Mouse (Mus musculus): Measurements from ENCODE around the gene Galnt7. TPM values are rescaled to one million over a fixed set of nuclear protein-coding genes. Genes with fewer than 3 reads are reported as not detected.

The Galnt7 gene
- total RNA-seq, 4 experiments from 2014 or later: 11.1 to 12.9 (median 12.0) TPM

DNA sequence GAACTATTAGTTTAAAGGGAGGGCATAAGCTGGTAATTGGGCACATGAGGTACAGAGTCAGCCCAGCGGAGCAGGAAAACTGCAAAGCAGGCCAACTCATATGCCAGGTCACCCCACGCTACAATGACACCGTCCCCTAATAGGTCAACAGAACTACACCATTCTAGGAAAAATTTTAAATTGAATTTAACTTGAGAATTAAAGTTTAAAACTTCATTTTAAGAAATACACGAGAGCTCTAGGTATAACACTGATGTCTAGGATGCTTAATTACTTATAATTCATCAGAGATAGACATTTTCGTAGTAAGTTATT, 67.7 kb downstream of the Galnt7 start:
- no peak for DNase-seq (ENCODE audit: low spot score in 2 of 2)

DNA sequence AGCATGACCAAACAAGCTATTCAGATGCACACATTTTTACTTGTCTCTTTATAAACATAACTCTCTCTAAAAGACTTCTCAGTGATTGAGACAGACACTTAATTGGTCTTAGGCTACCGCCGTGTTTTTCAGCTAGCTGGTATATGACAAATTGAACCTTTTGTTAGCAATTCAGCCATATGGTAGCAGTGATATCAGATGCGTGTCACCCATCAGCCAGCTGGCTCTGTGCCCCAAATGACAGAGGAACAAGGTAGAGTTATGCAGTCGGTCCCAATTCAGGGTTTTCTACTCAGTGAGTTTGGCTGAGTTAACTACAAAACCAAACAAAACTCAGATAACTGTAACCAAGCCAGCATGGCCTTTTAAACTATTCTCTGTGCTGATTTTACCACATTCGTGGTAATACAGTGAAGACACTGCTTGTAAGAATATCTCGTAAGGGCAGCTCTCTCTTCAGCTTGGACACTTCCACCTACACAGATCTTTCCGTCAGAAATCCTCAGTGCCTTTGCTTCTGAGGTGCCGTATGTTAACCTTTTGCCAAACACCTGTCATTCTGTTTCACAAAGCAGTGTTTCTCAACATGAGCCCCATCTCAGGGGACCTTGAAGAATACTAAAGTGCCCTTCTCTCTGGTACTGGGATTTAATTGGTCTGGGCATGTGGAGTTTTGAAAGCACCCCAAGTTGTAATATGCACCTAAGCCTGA, 68.3 kb downstream of the Galnt7 start:
- peak; percentile 54 to 55 for DNase-seq (ENCODE audit: low spot score in 2 of 2)

DNA sequence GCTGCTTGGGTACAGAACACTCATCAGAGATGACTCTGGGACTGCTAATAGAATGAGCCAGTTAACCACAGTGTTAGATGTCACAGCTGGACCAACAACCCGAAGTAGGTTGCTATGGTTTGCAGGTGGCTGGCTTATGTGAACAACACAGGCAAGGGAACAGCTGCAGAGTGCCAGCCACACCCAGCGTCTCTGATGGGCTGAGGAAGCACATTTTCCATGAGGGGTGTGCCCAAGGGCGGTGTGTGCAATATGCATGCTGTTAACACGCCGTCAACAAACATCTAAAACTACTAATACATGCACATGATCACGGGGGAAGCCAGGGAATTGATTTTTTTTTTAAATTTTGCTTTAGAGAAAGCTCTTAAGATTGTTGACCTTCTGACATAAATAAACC, 73.0 kb downstream of the Galnt7 start:
- DNase-seq (ENCODE audit: low spot score in 2 of 2): no peak

DNA sequence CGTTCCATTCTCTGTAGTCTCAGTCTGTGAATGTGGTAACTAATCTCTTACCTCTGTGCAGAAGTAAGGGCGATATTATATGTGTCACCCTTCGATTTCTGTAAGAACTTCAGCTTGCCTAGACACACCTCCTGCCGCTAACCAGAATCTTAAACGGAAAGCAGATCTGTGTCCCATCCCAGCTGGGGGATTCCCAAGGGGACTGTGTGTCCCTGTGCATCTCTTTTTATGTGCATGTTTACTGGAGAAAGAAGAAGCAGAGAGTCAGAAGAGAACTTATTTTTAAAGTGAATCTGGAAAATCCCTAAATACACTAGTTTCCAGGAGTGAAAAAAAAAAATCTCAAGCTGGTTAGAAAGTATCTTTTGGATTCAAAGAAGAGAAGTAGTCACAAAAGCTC, 75.5 kb downstream of the Galnt7 start:
- no peak for DNase-seq (ENCODE audit: low spot score in 2 of 2)

DNA sequence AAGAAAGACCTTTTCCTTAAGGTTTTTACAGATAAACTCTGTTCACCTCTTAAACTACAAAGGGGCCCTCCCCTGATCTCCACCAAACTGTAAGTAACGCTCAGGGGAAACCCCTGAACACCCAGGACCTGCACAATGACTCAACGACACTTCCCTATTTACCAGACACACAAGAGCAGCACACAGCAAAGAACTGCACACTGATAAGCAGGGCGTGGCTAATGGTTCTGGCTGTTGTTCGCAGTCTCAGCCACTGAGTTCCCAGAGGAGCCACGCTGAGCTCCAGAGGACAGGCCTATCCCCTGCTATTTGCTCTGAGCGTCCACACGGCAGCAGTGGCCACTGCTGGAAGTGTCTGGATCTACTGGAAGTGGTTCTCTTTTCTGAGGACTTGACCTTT, 76.6 kb downstream of the Galnt7 start:
- DNase-seq (ENCODE audit: low spot score in 2 of 2): no peak

DNA sequence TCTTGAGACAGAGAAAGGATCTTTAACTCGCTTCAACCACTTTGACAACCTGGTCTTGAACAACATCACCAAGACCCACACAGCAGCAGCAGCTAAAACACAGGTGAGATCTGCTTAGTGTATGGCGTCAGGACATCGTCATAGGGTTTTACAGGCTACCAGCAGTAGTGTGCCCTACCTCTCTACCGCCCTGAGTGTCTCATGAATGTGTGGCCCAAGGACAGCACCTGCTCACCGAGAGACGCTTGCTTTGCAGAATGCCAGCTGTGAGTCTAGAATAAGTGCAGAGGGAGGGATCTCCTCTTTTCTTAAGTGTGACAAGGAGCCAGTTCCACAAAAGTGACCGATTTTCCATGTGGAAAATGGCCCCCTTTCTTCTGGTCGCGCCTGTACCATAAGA, 77.5 kb downstream of the Galnt7 start:
- DNase-seq (ENCODE audit: low spot score in 2 of 2): no peak

DNA sequence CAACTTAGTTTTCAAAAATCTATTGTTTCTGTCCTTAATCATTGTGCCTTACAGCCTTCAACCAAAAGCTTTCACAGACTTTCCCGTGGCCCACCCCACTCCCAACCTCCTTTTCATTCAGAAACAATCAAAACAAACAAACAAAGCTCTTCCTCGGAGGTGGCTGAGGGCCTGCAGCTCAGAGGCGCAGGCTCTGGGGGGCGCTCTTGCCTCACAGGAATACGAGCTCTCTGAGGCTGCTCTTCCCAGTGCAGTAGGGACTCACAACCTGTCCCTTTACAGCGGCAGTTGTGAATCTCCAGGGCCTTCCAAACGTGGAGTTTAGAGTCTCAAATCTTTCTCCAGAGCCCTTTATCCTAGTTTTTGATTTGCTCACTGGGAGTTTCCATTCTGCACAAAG, 78.4 kb downstream of the Galnt7 start:
- DNase-seq (ENCODE audit: low spot score in 2 of 2): peak; percentile 41 to 72

DNA sequence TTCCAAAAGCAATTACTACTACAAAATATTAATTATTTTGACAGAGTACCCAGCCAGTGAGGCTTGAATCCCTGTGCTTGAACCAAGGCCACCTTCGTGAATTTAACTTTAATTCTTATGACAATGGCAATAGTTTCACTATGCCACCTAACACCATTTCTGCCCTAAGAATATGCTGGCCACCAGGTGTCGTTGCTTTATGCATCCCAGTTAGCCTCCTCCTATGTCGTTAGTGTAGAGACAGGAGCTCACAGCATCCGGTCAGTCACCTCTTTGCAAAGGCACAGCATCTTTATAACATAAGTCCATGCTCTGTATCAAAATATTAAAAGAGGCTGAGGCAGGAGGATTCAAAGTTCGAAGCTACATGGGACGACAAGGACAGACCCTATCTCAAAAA, 79.0 kb downstream of the Galnt7 start:
- no peak for DNase-seq (ENCODE audit: low spot score in 2 of 2)

DNA sequence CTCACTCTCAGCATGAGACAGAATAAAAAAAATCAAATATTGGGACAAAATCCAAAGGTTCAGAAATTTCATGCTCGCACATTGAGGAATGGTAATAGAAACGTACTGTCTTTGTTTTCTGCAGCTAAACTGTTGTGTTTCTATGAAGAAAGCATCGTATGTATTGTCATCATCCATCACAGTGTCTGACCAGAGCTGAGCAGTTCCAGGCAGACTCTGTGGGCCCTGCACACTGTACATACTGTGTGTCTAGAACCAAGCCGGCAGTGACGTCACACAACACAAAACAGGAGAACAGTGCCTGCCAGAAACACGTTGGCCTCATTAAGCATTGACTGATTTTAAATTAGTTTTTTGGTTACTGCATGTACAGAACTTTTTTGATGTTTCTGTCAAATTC, 82.9 kb downstream of the Galnt7 start:
- DNase-seq (ENCODE audit: low spot score in 2 of 2): no peak

DNA sequence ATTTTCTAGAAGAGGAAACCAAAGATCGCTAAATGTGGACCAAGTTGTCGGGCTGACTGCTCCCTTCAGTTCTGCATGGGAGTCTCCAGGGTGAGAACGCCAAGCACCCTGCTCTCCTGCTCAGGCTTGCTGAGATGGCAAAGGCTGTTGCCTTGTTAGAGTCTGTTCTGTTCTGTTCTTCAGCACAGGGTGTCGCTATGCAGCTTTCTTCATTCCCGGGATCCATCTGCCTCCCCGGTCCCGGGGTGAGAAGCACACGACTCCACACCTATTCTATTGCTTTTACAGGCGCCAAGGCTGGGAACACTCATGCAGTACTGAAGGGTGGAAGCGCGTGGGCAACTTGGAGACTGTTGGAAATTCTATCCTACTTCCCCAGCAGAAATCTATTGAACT, 83.4 kb downstream of the Galnt7 start:
- no peak for DNase-seq (ENCODE audit: low spot score in 2 of 2)

DNA sequence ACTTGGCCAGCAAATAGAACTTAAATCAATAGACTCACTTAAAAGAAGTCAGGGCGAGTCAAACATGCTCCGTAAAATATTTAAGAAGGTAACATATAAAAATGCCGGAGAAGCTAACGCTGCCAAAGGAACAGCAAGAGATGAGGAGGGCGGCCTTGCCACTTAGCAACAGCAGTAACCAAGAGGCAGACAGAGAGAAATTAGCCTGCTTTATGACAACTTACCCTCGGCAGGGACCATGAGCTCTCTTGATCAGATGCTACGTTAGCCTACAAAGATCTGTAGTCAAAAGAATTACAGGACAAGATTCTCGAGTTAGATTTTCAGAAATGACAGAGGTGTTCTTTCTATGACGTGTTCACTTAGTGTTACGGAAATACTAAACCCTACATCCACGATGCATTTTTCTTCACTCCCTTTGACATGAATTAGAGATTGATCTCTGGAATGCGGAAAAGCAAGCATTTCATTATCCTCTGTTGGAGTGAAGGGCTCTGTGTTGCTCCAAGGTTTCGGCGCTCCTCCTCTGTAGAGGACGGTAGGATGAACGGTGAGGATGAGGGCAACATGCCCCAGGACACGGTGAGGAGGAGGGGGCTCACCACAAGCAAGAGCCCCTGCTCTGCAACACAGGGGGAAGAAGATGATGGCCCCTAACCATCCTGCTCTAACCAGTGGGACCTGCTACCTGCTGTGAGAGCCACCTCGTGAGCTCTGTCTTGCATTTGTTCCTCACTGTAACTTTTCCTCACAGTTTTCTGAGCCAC, 84.0 kb downstream of the Galnt7 start:
- DNase-seq (ENCODE audit: low spot score in 2 of 2): no peak

DNA sequence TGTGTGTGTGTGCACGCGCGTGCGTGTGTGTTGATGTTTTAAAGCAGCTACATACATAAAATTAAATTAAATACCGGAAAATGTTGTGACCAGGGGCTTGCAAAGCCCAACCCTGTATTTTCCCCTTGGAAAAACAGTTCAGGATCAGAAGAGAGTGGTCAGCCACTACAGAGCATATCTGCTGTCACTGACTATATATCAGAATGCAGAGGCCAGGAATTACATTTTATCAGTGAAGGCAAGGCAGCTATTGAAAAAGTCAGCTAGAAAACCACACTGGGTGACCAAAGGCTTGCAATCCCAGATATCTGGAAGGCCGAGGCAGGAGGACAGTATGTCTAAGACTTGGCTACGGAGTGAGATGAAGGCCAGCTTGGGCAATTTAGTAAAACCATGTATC, 84.8 kb downstream of the Galnt7 start:
- no peak for DNase-seq (ENCODE audit: low spot score in 2 of 2)

DNA sequence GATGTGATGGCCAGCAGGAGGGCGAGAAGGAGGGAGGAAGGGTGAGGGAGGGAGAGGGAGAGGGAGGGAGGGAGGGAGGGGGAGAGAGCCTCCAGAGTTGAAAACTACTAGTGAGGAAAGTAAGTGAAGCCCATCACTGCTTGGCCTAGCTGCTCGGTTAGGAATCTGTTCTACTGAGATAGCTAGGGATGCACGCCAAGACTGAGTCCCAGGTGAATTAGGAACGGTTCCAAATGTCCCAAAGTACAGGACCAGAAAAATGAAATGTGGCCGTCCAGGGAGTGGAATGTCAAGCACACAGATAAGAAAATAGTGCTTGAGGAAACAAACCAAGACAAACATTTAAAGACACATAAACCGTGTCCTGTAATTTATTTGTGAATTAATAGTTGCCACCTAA, 87.8 kb downstream of the Galnt7 start:
- DNase-seq (ENCODE audit: low spot score in 2 of 2): no peak

DNA sequence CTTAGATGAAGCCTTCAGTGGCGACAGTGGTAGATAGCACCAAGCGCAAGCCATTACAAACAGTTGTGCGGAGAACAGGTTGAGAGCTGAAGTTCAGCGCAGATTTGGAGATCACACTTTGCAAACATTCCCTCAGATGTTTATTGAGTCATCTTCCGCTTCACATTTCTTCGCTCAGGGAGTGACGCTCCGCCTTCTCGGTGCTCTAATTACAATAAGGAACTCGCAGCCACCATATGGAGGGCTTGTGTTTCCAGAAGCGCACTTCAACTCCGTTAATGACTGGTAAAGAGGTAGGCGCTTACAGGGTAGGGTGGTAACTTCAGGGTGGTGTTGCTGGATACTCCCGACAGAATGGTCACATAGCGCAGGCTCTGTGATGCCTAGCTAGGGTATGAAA, 89.1 kb downstream of the Galnt7 start:
- DNase-seq (ENCODE audit: low spot score in 2 of 2): peak; percentile 41 to 42

DNA sequence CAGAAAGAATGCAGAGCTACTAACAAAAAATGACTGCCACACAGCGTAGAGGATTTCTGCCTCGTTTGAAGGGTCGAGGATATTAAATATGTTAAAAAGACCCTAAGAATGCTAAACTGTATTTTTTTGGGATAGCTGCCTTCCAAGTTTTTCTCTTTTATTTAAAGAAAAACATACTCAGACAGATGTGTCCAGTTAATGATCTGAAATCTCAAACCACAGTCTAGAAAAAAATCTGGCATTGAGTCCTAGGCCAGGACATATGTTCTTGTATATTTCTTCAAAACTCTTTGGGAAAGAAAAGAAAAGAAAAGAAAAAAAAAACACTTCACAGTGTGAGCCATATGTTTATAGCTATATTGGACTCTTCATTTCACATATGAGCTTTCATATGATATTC, 90.1 kb downstream of the Galnt7 start:
- DNase-seq (ENCODE audit: low spot score in 2 of 2): no peak

DNA sequence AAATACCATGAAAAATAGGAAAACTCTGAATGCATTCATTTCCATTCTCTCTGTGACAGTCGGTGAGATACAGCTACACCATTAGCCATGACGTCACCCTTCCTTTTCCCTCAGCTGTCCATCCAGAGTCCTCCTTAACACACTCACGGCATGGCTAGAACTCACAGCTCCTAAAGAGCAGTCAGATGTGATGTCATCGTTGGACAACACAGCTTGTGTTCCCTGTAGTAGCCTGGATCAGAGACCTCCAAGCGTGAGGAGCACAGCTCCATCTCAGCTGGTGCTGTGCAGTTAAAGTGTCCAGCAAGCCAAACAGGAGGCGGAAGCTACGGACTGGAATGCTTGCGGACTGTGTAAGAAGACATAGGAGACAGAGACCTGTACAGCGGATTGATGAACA, 91.9 kb downstream of the Galnt7 start:
- DNase-seq (ENCODE audit: low spot score in 2 of 2): no peak

DNA sequence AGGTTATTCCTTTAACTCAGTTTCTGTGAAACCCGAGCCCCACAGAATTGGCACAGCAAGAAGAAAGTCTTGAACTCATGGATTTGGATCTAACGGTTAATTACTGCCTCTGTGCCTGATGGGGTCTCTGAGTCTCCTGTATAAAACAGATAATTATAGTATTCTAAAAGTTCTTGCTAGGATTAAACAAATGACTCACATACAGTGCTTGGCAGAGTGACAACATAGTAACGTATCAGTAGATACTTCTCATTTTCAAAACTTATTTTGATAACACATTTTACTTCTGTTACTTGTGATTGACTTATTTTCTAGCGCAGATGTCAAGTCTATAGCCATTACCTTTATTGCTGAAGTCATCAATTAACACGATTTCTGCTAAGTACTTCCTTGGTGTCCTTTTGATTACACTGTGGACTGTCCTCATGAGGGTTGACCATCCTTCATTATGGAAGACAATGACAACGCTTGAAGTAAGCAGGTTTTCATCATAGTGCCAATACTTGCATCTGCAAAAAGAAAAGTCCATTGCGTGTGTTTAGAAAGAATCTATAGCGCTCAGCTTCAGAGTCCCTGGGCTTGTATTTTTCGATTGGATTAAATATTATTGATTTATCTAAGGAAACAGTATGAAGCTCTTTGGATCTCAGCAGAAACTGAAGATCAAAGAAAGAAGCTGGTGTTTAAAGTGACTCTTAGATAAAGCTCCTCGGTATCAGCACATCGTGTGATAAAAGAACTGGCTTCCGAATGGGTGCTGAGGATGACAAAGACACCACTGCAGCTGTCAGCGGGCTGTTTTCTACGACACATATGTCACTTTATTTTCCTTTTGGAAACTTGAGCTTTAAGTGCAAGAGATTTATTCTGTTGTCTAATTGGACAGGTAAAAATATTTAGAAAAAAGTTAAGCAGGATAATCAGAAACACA, 100.5 kb downstream of the Galnt7 start:
- no peak for DNase-seq (ENCODE audit: low spot score in 2 of 2)

DNA sequence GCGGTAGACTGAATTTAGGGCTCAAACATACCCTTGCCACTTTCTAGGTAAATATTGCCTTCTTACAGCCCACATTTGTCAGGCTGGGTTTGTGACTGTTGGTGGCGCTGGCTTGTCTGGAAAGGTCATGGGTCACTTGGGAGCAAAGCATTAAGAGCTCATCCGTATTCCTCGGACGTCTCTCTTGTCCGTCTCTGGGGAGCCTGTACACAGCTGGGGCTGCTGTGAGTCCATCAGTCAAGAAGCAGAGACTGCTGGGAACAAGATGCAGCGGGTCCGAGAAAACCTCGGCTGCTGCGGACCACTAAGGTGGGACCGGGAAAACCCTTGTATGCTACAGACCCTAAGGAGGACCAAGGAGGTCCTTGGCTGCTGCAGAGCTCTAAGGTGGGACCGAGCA, 105.3 kb downstream of the Galnt7 start:
- DNase-seq (ENCODE audit: low spot score in 2 of 2): no peak

DNA sequence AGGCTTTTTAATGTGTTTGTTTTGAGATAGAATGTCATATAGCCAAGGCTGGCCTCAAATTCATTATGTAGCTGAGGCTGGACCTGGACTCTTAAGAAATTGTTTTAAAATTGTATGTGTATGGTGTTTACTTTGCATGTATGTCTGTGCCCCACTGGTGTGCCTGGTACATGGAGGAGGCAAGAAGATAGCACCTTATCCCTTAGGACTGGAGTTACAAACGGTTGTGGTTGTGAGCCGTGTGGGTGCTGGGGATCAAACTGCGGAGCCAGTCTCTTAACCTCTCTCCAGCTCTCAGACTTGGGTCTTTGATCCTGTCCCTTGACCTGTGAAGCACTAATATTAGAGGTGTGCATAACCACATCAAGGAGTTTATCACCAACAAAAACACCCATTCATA, 106.0 kb downstream of the Galnt7 start:
- DNase-seq (ENCODE audit: low spot score in 2 of 2): no peak

DNA sequence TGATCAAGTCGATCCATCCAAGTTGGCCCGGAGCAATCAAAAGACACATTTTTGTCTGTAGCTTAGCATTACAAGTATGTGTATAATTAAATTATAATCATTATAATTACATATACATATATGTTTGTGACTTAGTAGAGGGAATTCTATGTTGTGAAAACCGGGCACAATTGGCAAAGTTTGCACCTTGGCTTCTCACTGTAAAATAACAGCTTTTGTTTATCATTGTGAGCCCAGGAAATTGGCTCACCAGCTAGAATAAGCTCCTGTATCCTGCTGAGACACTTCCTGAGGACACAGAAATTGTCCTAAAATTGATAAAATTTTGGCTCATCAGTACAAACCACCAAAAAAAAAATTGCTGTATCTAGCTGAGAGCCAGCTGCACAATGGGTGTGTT, 106.4 kb downstream of the Galnt7 start:
- DNase-seq (ENCODE audit: low spot score in 2 of 2): no peak

DNA sequence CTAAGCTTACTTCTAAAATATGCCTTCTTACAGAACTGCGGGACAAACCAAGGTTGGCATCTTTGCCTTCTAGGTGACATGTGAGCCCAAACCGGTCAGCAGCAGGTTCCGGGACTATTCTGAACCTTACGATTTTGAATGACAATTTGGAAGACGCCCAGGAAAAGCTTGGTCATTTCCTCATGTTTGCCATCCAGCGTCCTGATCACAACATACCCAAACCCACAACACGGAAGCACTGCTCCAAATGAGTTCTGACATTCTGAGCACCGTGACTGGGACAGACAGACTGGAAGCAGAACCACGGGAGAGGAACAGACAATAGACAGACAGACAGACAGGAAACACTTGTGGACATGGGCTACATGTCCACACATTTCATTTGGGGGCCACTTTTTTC, 111.4 kb downstream of the Galnt7 start:
- no peak for DNase-seq (ENCODE audit: low spot score in 2 of 2)

DNA sequence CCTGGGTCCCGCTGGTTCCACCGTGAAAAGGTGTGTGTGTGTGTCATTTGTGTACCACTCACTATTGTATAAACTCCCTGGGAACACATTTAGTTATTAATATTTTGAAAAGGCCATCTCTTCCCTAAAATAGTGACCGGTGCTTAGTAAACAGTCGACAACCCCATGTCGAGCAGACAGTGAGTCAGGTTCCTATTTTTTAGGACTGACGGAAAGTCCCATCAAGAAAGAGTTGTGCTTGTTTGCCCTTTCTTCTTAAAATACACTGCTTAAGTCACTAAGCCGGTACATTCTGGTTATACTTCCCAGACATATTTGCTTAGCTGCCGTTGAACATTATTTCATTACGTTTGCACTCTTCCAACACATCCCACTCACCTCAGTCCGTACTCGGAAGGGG, 111.9 kb downstream of the Galnt7 start:
- DNase-seq (ENCODE audit: low spot score in 2 of 2): no peak
